Mouse (Mus musculus): Measurements from ENCODE around the gene Inpp4b.

DNA sequence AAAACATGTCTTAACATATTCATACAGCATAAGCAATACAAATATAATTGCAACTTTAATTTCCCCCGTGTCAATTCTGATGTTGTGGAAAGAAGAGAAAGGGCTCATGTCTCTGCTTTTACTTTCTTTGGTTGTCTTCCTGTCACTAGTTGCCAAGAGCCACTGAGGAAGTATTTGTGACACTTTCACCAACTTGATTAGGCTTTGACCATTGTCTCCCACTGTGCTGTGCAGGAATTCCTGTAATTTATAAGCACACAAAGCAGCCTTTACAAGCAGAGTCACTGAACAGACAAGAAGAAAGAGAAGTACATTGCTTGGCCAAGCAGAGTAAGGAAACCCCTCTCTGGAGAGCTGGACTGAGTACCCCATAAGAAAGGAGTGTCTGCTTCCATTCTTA is 466.1 kb downstream of the Inpp4b start:
- TF ChIP-seq CTCF (IDR thresholded peaks at IDR 0.05; ENCODE audit: low read depth, low read length), result no peak
- TF ChIP-seq TAL1 (conservative IDR thresholded peaks at IDR 0.05; ENCODE audit: low read depth, low read length), result no peak
- no peak for TF ChIP-seq POLR2AphosphoS5 (IDR thresholded peaks at IDR 0.05; ENCODE audit: insufficient replicate concordance, low read depth, low read length)

Data from G1E (cell line).